Mouse (Mus musculus) hindbrain, embryonic 10.5 days (tissue): ENCODE measurements around the gene Filip1l. TPM values are rescaled to one million over a fixed set of nuclear protein-coding genes. Genes with fewer than 3 reads are reported as not detected.
A peak's percentile ranks its signal among the peaks of the same experiment; 100 is the strongest.

Experiments used
- DNase-seq: peaks from one replicate; pipeline ENCODE4 v3.0.0-alpha.2; 2017; ENCODE audit warnings: low spot score
- H3K27ac ChIP-seq: fragments of 300-500 bp; sonication (generic); 2 replicates; pipeline ENCODE4 v1.5.1; 2016; ENCODE audit warnings: mild to moderate bottlenecking, moderate library complexity
- H3K27me3 ChIP-seq: fragments of 300-500 bp; sonication (generic); 2 replicates; pipeline ENCODE4 v1.6.1; 2016; ENCODE audit warnings: mild to moderate bottlenecking; ENCODE audit not compliant: poor library complexity, insufficient read depth, severe bottlenecking
- H3K36me3 ChIP-seq: fragments of 300-500 bp; sonication (generic); 2 replicates; pipeline ENCODE4 v1.6.1; 2016; ENCODE audit warnings: mild to moderate bottlenecking, moderate library complexity
- H3K4me1 ChIP-seq: fragments of 300-500 bp; sonication (generic); replicated peaks from 2 replicates; pipeline ENCODE4 v1.6.1; 2016; ENCODE audit warnings: mild to moderate bottlenecking
- H3K4me3 ChIP-seq: fragments of 300-500 bp; sonication (generic); 2 replicates; pipeline ENCODE4 v1.5.1; 2016; ENCODE audit warnings: mild to moderate bottlenecking, moderate library complexity
- H3K9me3 ChIP-seq: fragments of 300-500 bp; sonication (generic); 2 replicates; pipeline ENCODE4 v1.6.1; 2016; ENCODE audit warnings: mild to moderate bottlenecking, moderate library complexity
- WGBS: fragments of 180-500 bp; shearing (Covaris S2); methylation state at CpG from one replicate; pipeline ENCODE4 v1.1.7; 2016; 5-methylcytosine and 5-hydroxymethylcytosine counted together
- polyA plus RNA-seq: library from polyadenylated mRNA; unstranded; fragments of >200 nt; fragmentation: Nextera tagmentation; extraction: Ambion mirVana; gene quantifications from 2 replicates; pipeline ENCODE4 v1.2.1, GENCODE M21; 2016

The Filip1l gene
- polyA plus RNA-seq, 1 experiment from 2014 or later = 5.8 TPM

DNA sequence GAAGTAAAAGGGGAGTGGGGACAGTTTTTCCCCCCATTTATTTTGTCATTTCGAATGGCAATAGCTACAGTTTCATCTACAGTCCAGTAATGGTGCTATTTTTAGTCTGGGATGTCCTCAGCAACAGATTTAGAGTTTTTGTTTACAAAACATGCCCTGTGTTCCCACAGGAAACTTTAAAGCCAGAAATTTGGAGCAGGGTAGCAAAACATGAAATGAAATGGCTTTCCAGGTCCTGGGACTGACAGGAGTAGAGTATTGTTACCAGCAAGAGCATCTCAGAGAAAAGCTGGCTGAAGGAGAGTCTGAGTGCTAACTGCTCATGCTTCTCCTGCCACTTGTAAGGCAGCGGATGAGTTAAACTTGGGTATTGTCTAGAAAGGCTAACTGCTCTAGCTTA, 22.8 kb upstream of the Filip1l start:
- Histone ChIP-seq H3K27ac (no peak overlapping the region), H3K36me3 (no peaks in the 10 kb centered on the region), H3K4me1 (no peaks in the 10 kb centered on the region), H3K9me3 (no peaks in the 10 kb centered on the region), H3K27me3 (no peaks in the 10 kb centered on the region), H3K4me3 (no peak overlapping the region)
- DNase-seq = no peak
- WGBS = 85% methylated on average over 2 of the region's 2 CpGs

- WGBS = 81% methylated on average over 7 of the region's 7 CpGs
- DNase-seq = no peak
Observed at GRCm38 (mm10) chr16:57332301-57332700, 20.6 kb upstream of the Filip1l start.

GRCm38 (mm10) chr16:57336770-57337423, 16.0 kb upstream of the Filip1l start:
- Histone ChIP-seq H3K36me3 (no peaks in the 10 kb centered on the region), H3K27ac (no peak overlapping the region), H3K4me3 (no peak overlapping the region), H3K9me3 (no peaks in the 10 kb centered on the region), H3K27me3 (no peaks in the 10 kb centered on the region), H3K4me1 (0 out of 2 replicates have a peak, but pooled peaks cover 8% of the 10 kb centered on the region)
- 84% methylated on average over 11 of the region's 11 CpGs for WGBS
- DNase-seq = no peak

More at GRCm38 (mm10) chr16:57332301-57332700, 20.6 kb upstream of the Filip1l start:
- Histone ChIP-seq H3K27ac (no peak overlapping the region), H3K4me1 (no peaks in the 10 kb centered on the region), H3K9me3 (no peaks in the 10 kb centered on the region), H3K36me3 (no peaks in the 10 kb centered on the region), H3K27me3 (no peaks in the 10 kb centered on the region), H3K4me3 (no peak overlapping the region)

- DNase-seq = no peak
- H3K9me3 ChIP-seq = no peaks in the 10 kb centered on the region
- no peak overlapping the region for H3K4me3 ChIP-seq
- H3K36me3 ChIP-seq = no peaks in the 10 kb centered on the region
- H3K27ac ChIP-seq = no peak overlapping the region
- H3K27me3 ChIP-seq = no peaks in the 10 kb centered on the region
- 0 out of 2 replicates have a peak, but pooled peaks cover 8% of the 10 kb centered on the region for H3K4me1 ChIP-seq
- 85% methylated on average over 8 of the region's 8 CpGs for WGBS
Observed at GRCm38 (mm10) chr16:57339765-57340612, 12.9 kb upstream of the Filip1l start.

- 0 out of 2 replicates have a peak, but pooled peaks cover 8% of the 10 kb centered on the region for H3K4me1 ChIP-seq
- H3K27me3 ChIP-seq = no peaks in the 10 kb centered on the region
- H3K4me3 ChIP-seq = no peak overlapping the region
- H3K36me3 ChIP-seq = no peaks in the 10 kb centered on the region
- H3K27ac ChIP-seq = no peak overlapping the region
- 71% methylated on average over 5 of the region's 5 CpGs for WGBS
- no peaks in the 10 kb centered on the region for H3K9me3 ChIP-seq
- DNase-seq = no peak
Observed at GRCm38 (mm10) chr16:57340613-57340898, 12.3 kb upstream of the Filip1l start.

DNA sequence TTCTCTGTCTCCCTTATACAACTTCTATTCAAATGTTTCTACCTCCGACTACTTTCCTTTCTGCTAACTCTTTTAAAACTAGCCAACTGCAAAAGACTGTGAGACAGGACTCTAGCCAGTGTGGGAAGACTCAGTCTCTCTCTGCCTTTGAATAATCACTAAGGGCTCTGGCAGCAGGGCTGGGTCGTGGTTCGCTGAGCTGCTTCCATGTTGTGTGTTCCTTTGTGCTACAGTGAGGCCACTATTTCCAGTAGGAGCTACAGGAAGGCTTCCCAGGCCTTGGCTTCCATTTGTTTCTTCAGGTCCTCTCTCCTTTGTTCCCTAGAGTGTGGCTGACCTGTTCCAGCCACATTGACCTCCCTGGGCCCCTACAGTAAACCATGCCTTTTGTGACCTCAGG, 6.6 kb upstream of the Filip1l start:
- no peaks in the 10 kb centered on the region for H3K9me3 ChIP-seq
- H3K4me3 ChIP-seq = no peak overlapping the region
- peak overlapping the region; percentile 13; the same call in 1 of the 2 replicates for H3K27ac ChIP-seq
- DNase-seq = no peak
- peaks cover 12% of the 10 kb centered on the region for H3K4me1 ChIP-seq
- H3K27me3 ChIP-seq = no peaks in the 10 kb centered on the region
- H3K36me3 ChIP-seq = no peaks in the 10 kb centered on the region
- 66% methylated on average over 3 of the region's 3 CpGs for WGBS

DNA sequence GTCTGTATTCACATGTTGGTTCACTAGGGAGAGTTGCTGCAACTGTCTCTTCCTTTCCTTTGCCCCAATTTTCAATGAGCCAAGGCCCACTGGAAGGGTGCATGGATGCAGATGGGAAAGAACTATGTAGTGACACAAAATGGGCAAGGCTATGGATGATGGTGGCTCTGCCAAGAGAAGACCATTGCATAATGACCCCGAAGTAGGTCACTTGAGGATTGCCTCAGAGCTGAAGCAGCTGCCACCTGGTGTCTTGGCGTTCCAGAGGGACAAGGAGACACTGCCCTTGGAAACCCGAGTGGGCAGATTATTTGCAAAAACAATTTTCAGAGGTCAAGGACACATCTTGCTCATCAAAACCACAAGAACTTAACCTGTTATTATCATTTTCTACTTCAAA, 3.9 kb upstream of the Filip1l start:
- H3K27ac ChIP-seq = no peak overlapping the region
- no peaks in the 10 kb centered on the region for H3K36me3 ChIP-seq
- 85% methylated on average over 3 of the region's 3 CpGs for WGBS
- no peaks in the 10 kb centered on the region for H3K9me3 ChIP-seq
- no peaks in the 10 kb centered on the region for H3K27me3 ChIP-seq
- DNase-seq = no peak
- H3K4me3 ChIP-seq = no peak overlapping the region
- peaks cover 25% of the 10 kb centered on the region for H3K4me1 ChIP-seq

- H3K9me3 ChIP-seq = no peaks in the 10 kb centered on the region
- no peak overlapping the region for H3K4me3 ChIP-seq
- 67% methylated on average over 3 of the region's 3 CpGs for WGBS
- H3K27ac ChIP-seq = no peak overlapping the region
- DNase-seq = no peak
- no peaks in the 10 kb centered on the region for H3K36me3 ChIP-seq
- peaks cover 25% of the 10 kb centered on the region for H3K4me1 ChIP-seq
- H3K27me3 ChIP-seq = no peaks in the 10 kb centered on the region
Observed at GRCm38 (mm10) chr16:57349689-57350088, 3.2 kb upstream of the Filip1l start.

GRCm38 (mm10) chr16:57353166-57353721, 351 bp downstream of the Filip1l start:
- H3K4me3 ChIP-seq = no peak overlapping the region
- WGBS = 86% methylated on average over 11 of the region's 11 CpGs
- H3K27me3 ChIP-seq = no peaks in the 10 kb centered on the region
- peaks cover 16% of the 10 kb centered on the region for H3K4me1 ChIP-seq
- no peak overlapping the region for H3K27ac ChIP-seq
- no peaks in the 10 kb centered on the region for H3K36me3 ChIP-seq
- no peaks in the 10 kb centered on the region for H3K9me3 ChIP-seq
- no peak for DNase-seq

DNA sequence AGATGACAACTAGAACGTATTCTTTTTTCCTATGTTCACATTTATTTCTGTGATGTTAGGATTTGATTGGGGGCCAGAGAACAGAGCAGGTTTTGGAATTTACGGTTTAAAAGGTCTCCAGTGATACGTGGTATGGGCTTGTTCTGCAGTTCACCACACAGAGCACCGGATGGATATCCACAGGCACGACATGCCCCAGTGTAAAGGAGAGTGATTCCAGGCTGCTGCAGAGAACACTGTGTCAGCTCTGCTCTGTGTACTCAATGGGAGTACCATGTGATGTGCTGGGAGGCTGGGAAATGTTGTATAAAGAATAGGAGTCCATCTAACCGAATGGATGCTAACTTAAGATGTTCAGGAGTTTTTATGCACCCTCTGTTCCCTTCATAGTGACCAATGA, 1.0 kb downstream of the Filip1l start:
- H3K27me3 ChIP-seq = no peaks in the 10 kb centered on the region
- no peak overlapping the region for H3K4me3 ChIP-seq
- H3K36me3 ChIP-seq = no peaks in the 10 kb centered on the region
- DNase-seq = no peak
- H3K27ac ChIP-seq = no peak overlapping the region
- 78% methylated on average over 6 of the region's 6 CpGs for WGBS
- no peaks in the 10 kb centered on the region for H3K9me3 ChIP-seq
- peaks cover 14% of the 10 kb centered on the region for H3K4me1 ChIP-seq

- no peak overlapping the region for H3K27ac ChIP-seq
- 76% methylated on average over 6 of the region's 6 CpGs for WGBS
- H3K4me3 ChIP-seq = no peak overlapping the region
- H3K36me3 ChIP-seq = no peaks in the 10 kb centered on the region
- H3K9me3 ChIP-seq = no peaks in the 10 kb centered on the region
- H3K4me1 ChIP-seq = peaks cover 13% of the 10 kb centered on the region
- DNase-seq = no peak
- no peaks in the 10 kb centered on the region for H3K27me3 ChIP-seq
Observed at GRCm38 (mm10) chr16:57356454-57356853, 3.6 kb downstream of the Filip1l start.

- no peaks in the 10 kb centered on the region for H3K36me3 ChIP-seq
- H3K9me3 ChIP-seq = no peaks in the 10 kb centered on the region
- H3K27ac ChIP-seq = no peak overlapping the region
- H3K27me3 ChIP-seq = no peaks in the 10 kb centered on the region
- DNase-seq = no peak
- 90% methylated on average over 6 of the region's 6 CpGs for WGBS
- no peak overlapping the region for H3K4me3 ChIP-seq
- H3K4me1 ChIP-seq = peaks cover 11% of the 10 kb centered on the region
Observed at GRCm38 (mm10) chr16:57357011-57357410, 4.1 kb downstream of the Filip1l start.

- no peak overlapping the region for H3K27ac ChIP-seq
- no peaks in the 10 kb centered on the region for H3K36me3 ChIP-seq
- no peak overlapping the region for H3K4me3 ChIP-seq
- no peaks in the 10 kb centered on the region for H3K27me3 ChIP-seq
- no peak for DNase-seq
- 92% methylated on average over 10 of the region's 10 CpGs for WGBS
- no peaks in the 10 kb centered on the region for H3K9me3 ChIP-seq
- peaks cover 10% of the 10 kb centered on the region for H3K4me1 ChIP-seq
Observed at GRCm38 (mm10) chr16:57359251-57359650, 6.4 kb downstream of the Filip1l start.
